Mouse (Mus musculus) forebrain, postnatal 0 days (tissue): Measurements from ENCODE around the gene Drd3. TPM values are rescaled to one million over a fixed set of nuclear protein-coding genes. Genes with fewer than 3 reads are reported as not detected.

ENCODE experiments used
- ATAC-seq: fragments of 200-750 bp; cut with Nextera tagmentation; 2 replicates; pipeline ENCODE4 v1.8.0; 2017; ENCODE audit warnings: mild to moderate bottlenecking, moderate library complexity
- DNase-seq: peaks from one replicate; pipeline ENCODE4 v3.0.0-alpha.2; 2015
- H3K27ac ChIP-seq: fragments of 300-500 bp; sonication (generic); 2 replicates; pipeline ENCODE4 v1.5.1; 2014; ENCODE audit warnings: low read depth, mild to moderate bottlenecking, antibody characterized with exemption, low read length, moderate library complexity, mixed read lengths
- H3K27me3 ChIP-seq: fragments of 300-500 bp; sonication (generic); 2 replicates; pipeline ENCODE4 v1.6.1; 2014; ENCODE audit warnings: mild to moderate bottlenecking, low read length, mixed read lengths; ENCODE audit not compliant: insufficient read depth
- H3K36me3 ChIP-seq: fragments of 300-500 bp; sonication (generic); 2 replicates; pipeline ENCODE4 v1.6.1; 2014; ENCODE audit warnings: mild to moderate bottlenecking, moderate library complexity; ENCODE audit not compliant: insufficient read depth
- H3K4me1 ChIP-seq: fragments of 300-500 bp; sonication (generic); 2 replicates; pipeline ENCODE4 v1.6.1; 2014; ENCODE audit warnings: antibody characterized with exemption; ENCODE audit not compliant: insufficient read depth
- H3K4me2 ChIP-seq: fragments of 300-500 bp; sonication (generic); 2 replicates; pipeline ENCODE4 v1.6.1; 2014; ENCODE audit warnings: low read depth, mild to moderate bottlenecking, moderate library complexity
- H3K4me3 ChIP-seq: fragments of 300-500 bp; sonication (generic); 2 replicates; pipeline ENCODE4 v1.5.1; 2014; ENCODE audit warnings: low read depth, low read length, mixed read lengths
- H3K9ac ChIP-seq: fragments of 300-500 bp; sonication (generic); 2 replicates; pipeline ENCODE4 v1.6.1; 2014; ENCODE audit warnings: mild to moderate bottlenecking
- H3K9me3 ChIP-seq: fragments of 300-500 bp; sonication (generic); 2 replicates; pipeline ENCODE4 v1.6.1; 2016; ENCODE audit warnings: low read length
- CTCF ChIP-seq: sonication (generic); IDR thresholded peaks from 2 replicates; pipeline ENCODE4 v1.5.1; 2016; ENCODE audit warnings: antibody characterized with exemption, control low read depth, low read depth
- WGBS: fragments of 180-500 bp; shearing (Covaris S2); extraction: QIAGEN DNeasy Blood & Tissue Kit; methylation state at CpG from one replicate; pipeline ENCODE4 v1.1.7; 2014; 5-methylcytosine and 5-hydroxymethylcytosine counted together
- microRNA-seq, 2 experiments: library from miRNA; unstranded; fragments of <30 nt; microRNA quantifications; one replicate each; pipeline ENCODE4; 2016
- polyA plus RNA-seq: library from polyadenylated mRNA; unstranded; fragments of >200 nt; fragmentation: Nextera tagmentation; extraction: Ambion mirVana; gene quantifications from 2 replicates; pipeline ENCODE4 v1.2.1, GENCODE M21; 2015
- total RNA-seq: library from RNA; depleted of rRNA; stranded (reverse); fragments of >200 nt; gene quantifications from 2 replicates; pipeline ENCODE4 v1.2.3, GENCODE M21; 2014; rRNA removed

The Drd3 gene
- total and polyA plus RNA-seq, 2 experiments from 2014 or later = 0.86 TPM; not detected in 1

DNA sequence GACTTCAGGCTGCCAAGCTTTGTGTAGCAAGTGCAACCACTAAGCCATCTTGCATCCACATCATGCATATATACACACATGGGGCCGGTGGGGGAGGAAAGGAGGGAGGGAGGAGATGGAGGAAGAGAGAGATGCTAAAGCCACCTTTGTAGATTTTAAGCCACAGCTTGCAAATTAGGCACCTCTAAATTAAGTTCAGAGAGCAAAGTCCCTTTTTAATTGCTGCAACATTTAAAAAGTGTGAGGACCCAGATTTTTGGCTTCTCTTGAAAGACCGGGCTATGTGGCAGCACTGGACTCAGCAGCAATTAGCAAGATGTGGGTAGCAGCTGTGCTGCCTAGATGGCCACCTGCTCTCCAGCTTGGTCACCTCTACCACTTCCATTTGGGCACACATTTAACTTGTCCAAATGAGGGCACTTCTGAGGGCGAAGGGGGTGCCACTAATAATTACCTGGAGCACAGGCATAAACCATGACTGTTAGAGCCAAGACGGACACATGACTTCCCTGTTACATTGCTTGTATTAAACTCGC is 105.2 kb downstream of the Drd3 start:
- no peak overlapping the region for H3K4me3 ChIP-seq
- 67% methylated on average over 5 of the region's 5 CpGs for WGBS
- DNase-seq (peak; percentile 15), ATAC-seq (0 out of 2 replicates have a peak, but pooled peaks have one; percentile 40)
- H3K27me3 ChIP-seq = no peaks in the 10 kb centered on the region
- peaks cover 18% of the 10 kb centered on the region for H3K36me3 ChIP-seq
- H3K4me2 ChIP-seq = no peak overlapping the region
- H3K4me1 ChIP-seq = no peaks in the 10 kb centered on the region
- H3K9ac ChIP-seq = no peak overlapping the region
- no peak overlapping the region for H3K27ac ChIP-seq
- no peak for TF ChIP-seq CTCF
- no peaks in the 10 kb centered on the region for H3K9me3 ChIP-seq

DNA sequence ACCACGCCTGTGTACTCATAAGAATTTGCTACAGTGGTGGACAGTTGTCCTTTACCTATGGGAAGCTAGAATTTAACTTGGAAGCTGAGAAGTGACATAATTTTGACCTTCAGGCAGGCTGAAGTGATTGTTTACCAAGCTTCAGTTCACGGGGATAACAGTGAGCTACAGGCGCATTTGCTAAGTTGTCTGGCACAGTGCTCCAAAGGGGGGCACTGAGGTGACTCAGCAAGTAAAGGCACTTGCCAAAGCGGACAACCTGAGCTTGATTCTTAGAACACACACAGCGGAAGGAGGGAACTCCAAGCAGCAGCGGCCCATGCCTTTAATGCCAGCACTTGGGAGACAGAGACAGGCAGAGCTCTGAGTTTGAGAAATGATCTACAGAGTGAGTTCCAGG is 106.8 kb downstream of the Drd3 start:
- no peaks in the 10 kb centered on the region for H3K9me3 ChIP-seq
- WGBS = 78% methylated on average over 6 of the region's 6 CpGs
- no peak overlapping the region for H3K4me2 ChIP-seq
- TF ChIP-seq CTCF = no peak
- peaks cover 23% of the 10 kb centered on the region for H3K36me3 ChIP-seq
- no peak overlapping the region for H3K4me3 ChIP-seq
- H3K27ac ChIP-seq = no peak overlapping the region
- DNase-seq = no peak
- no peak overlapping the region for H3K9ac ChIP-seq
- ATAC-seq = no peak
- H3K27me3 ChIP-seq = no peaks in the 10 kb centered on the region
- no peaks in the 10 kb centered on the region for H3K4me1 ChIP-seq

DNA sequence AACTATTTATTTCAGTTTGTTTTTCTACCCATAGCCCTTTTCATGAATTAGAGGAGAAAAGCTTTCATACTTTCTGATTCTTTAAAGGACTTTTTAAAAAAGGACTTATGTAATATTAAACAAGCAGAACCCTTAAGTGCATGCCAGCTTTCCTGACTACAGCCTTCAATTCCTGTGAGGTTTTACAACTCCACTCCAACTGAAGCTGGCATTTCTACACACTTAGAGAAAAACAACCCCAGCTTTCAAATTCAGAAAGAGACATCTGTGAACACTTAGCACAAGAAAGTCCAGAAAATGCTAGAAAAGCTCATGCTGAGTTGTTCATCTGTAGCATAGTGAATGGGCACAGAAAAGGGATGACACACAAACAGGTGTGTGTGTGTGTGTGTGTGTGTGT is 116.0 kb downstream of the Drd3 start:
- Histone ChIP-seq H3K4me3 (no peak overlapping the region), H3K27ac (no peak overlapping the region), H3K9ac (no peak overlapping the region), H3K9me3 (no peaks in the 10 kb centered on the region), H3K27me3 (no peaks in the 10 kb centered on the region), H3K36me3 (peaks cover 14% of the 10 kb centered on the region), H3K4me2 (no peak overlapping the region), H3K4me1 (no peaks in the 10 kb centered on the region)
- DNase-seq (no peak), ATAC-seq (no peak)
- TF ChIP-seq CTCF = no peak

DNA sequence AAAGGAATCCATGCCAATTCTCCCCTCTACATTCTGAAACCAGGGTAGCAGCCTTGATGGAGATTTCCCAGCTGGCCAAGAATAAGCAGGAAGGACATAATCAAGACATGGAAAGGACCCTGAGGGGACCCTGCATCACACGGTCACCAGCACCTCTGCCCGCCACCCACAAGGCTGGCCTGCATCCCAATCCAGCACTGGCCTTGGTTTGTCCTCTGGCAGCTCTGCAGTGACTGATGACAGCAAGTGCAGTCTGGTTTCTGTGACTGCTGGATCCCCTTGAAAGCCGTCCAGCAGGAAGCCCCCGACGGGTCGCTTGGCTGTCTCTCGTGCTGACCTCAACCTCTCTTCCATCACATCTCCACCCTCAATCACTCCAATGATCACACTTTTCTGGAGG is 117.6 kb downstream of the Drd3 start:
- H3K36me3 ChIP-seq = peaks cover 30% of the 10 kb centered on the region
- no peak for ATAC-seq

More for the DNA sequence above, 117.6 kb downstream of the Drd3 start:
- H3K9ac ChIP-seq = no peak overlapping the region
- H3K4me2 ChIP-seq = no peak overlapping the region
- no peak for TF ChIP-seq CTCF
- 90% methylated on average over 7 of the region's 7 CpGs for WGBS
- H3K9me3 ChIP-seq = no peaks in the 10 kb centered on the region
- H3K4me3 ChIP-seq = no peak overlapping the region
- H3K27me3 ChIP-seq = no peaks in the 10 kb centered on the region
- no peak for DNase-seq
- H3K4me1 ChIP-seq = no peaks in the 10 kb centered on the region
- H3K27ac ChIP-seq = no peak overlapping the region

Small RNAs within 50 kb of the gene (microRNA-seq; reads per million reads assigned to microRNA genes)
- 0 reads per million in 2 experiments for gene Gm25996

Other genes with a start within 250 kb of the Drd3 start
- 0.54 TPM in 1 of 2 replicates, not detected in the other for gene Tigit, start 89.9 kb upstream of the Drd3 start, total RNA-seq
- gene Tigit, start 89.9 kb upstream of the Drd3 start, polyA plus RNA-seq = 0.17 TPM in 1 of 2 replicates, not detected in the other
- gene Ccdc191, start 135.8 kb downstream of the Drd3 start, total RNA-seq = 1.6 and 7.9 TPM in 2 replicates
- gene Ccdc191, start 135.8 kb downstream of the Drd3 start, polyA plus RNA-seq = 3.9 and 6.1 TPM in 2 replicates
- gene Qtrt2, start 172.8 kb downstream of the Drd3 start, total RNA-seq = 32.5 and 32.8 TPM in 2 replicates
- 9.6 and 11.7 TPM in 2 replicates for gene Qtrt2, start 172.8 kb downstream of the Drd3 start, polyA plus RNA-seq
- 9.0 and 10.8 TPM in 2 replicates for gene Zdhhc23, start 225.8 kb downstream of the Drd3 start, total RNA-seq
- gene Zdhhc23, start 225.8 kb downstream of the Drd3 start, polyA plus RNA-seq = 2.9 and 5.4 TPM in 2 replicates